Mouse (Mus musculus): Measurements from ENCODE around the gene Dennd1a.

Dennd1a gene

DNA sequence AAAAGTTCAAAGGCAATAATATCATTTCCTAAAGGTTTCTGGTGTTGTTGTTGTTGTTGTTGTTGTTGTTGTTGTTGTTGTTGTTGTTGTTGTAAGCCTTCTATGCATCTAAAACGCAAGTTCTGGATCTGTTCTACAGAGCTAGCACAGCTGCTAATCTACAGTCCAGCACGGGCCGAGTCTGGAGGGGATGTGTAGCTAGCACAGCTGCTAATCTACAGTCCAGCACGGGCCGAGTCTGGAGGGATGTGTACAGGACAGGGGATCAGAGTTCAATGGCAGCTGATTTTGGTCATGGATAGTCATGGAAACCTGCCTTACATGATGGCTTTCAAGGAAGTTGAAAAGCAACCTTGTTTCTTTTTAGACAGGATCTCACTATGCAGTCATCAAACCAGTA, 57.3 kb downstream of the Dennd1a start:
- no peak for DNase-seq (ENCODE audit: extremely low spot score, low spot score)

DNA sequence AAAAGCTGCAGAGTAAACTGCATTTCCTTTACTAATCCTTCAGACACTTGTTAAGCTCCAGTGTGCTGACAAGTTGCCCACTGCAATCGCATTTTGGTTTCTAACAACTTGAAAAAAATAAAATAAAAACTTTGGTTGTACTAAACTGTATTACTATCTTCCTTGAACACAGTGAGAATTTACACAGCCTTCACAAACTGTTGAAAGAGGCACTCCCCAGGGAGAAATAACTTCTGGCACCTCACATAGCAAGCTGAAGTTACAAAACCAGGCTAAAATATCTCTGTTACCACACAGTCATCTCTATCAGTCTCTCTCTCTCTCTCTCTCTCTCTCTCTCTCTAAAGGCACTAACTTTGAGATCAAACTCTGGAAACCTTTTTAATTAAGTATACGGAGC, 63.4 kb downstream of the Dennd1a start:
- DNase-seq (ENCODE audit: extremely low spot score, low spot score): no peak

DNA sequence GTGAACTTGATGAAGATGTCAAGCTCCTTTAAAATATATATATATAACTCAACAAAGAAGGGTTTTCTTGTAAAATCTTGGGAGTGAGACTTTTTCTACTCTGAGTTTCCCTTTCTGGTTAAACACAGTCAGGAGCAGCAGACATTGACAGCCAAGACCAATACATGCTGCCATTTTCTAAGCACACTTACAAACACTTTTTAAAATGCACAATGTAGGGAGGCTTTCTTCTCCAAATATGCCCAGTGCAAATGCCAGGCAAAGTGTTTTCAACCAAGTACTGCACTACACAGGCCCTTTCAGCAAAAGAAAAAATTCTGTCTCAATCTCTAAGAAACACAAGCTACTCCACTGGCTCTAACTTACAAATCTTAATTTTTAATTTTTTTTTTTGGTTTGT, 65.7 kb downstream of the Dennd1a start:
- DNase-seq (ENCODE audit: extremely low spot score, low spot score): no peak

DNA sequence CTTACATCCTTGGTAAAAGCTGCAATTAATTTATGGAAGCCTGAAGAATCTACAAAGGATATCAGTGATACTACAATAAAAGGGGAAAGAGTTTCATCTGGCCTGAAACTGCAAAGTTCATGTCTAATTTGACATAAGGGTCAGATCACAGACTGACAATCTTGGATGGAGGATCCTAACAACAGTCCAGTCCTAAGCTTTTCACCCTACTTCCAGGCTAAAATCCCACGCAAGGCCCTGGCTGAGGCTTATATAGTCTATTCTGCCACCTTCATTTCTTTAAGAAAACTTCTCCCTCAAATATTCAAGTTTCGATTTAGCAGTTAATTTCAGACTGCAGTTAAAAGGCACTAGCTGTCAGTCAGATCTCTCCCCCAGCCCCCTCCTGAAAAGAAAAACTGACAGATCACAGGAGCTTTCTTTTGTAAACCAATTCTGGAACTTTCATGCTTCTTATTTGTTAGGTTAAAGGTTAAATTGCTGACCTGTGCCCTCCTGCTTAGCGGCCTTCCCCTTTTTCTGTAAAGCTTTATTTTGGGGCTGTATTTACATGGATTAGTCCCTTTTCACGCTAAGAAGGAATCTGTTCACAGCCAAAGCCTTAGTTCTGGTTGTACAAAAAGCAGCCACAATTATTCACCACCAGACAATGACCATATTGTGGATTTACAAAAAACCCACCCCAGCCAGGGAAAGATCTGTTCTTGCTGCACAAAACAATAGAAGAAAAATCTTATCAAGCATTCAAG, 66.3 kb downstream of the Dennd1a start:
- peak; percentile 18 for DNase-seq (ENCODE audit: extremely low spot score, low spot score)

DNA sequence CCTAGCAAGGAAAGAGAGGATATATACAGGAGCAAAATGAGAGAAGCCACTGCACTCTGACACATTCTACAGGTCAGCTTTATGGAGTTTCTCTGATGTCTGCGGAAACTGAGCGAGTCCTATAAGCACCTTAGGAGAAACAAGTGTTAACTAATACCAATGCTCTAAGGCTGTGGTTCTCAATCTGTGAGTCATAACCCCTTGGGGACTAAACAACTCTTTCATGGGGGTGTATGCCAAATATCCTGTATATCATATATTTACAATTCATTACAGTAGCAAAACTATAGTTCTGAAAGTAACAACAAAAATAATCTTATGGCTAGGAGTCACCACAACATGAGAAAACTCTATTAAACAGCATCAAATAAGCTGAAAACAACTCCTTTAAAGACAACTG, 67.5 kb downstream of the Dennd1a start:
- no peak for DNase-seq (ENCODE audit: extremely low spot score, low spot score)

DNA sequence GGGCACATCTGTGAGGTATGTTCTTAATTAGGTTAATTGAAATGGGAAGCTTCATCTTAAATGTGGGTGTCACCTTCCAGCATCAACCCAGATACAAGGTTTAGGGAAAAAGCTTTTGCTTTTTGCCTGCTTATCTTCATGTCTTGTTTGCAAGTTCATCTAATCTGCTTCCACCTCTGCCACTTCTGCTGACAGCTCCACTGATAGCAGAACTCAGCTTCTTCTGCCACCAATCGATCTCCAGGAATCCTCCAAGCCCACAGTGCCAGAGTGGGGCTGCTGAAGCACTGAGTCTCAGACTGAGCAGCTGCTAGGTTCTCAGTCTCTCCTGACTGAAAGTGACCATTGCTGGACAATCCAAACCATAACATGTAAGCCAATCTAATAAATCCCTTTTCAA, 74.1 kb downstream of the Dennd1a start:
- DNase-seq (ENCODE audit: extremely low spot score, low spot score): no peak

DNA sequence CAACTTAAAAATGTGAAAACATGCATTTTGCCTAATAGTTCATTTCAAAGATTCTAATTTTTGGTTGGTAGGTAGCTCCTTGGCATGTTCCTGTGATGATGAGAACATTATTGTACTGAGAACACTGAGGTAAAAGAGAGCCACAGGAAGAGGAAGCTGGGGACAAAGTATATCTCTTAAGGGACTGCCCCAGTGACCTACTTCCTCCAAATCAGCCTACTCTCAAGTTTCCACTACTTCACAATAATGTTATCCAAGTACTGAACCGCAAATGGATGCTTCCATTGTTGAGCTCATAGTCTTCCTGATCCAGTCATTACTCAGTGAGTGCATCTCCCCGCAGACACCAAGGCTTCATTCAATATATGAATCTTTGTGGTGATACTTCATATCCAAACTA, 75.8 kb downstream of the Dennd1a start:
- DNase-seq (ENCODE audit: extremely low spot score, low spot score): no peak

DNA sequence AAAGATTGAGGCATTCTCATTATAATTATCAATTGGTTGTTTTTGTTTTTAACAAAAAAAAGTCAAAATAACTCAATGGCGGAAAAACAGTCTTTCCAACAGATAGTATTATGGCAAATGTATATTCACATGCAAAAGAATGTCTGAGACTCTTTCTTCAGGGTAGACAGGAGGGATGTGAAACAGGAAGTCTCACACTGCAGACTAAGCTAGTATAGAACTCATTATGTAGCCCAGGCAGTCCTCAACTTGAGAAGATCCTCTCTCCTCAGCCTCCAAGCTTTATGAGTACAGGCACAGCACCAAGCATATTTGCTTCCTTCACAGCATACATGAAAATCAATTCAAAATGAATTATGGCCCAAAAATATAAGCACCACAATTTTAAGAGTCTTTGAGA, 79.4 kb downstream of the Dennd1a start:
- no peak for DNase-seq (ENCODE audit: extremely low spot score, low spot score)

DNA sequence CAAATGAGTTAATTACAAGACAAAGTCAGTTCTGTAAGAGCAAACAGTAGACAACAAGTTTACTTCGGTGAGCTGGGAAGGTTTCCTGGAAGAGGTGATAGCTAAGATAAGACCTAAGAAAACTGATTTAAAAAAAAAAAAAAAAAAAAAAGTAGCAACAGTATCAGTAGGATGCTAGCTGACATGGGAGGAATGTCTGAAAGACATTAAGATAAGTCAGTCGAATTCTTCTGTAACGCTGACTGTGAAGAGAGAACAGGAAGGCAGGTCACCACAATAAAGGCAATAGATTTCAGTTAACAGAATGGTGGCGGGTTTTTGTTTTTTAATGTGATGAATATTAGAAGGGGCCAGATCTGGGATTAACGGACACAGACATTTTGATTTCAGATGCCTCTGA, 81.9 kb downstream of the Dennd1a start:
- no peak for DNase-seq (ENCODE audit: extremely low spot score, low spot score)

DNA sequence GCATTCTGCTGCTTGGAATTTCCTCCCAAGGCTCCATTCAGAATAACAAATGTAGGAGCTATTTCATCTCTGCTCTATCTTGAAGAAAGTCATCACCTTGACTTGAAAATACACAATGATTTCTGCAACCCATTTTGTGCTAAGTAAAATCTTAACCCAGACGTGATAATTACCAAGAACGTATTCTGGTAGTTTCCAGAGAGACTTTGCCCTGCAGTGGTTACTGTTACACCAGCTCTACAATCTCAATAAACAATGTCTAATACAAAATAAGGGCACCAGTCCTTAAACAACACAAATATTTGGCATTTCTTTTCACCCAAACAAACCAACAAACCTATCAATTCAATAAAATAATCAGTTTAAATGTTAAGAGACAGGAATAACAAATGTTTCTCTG, 82.5 kb downstream of the Dennd1a start:
- no peak for DNase-seq (ENCODE audit: extremely low spot score, low spot score)

DNA sequence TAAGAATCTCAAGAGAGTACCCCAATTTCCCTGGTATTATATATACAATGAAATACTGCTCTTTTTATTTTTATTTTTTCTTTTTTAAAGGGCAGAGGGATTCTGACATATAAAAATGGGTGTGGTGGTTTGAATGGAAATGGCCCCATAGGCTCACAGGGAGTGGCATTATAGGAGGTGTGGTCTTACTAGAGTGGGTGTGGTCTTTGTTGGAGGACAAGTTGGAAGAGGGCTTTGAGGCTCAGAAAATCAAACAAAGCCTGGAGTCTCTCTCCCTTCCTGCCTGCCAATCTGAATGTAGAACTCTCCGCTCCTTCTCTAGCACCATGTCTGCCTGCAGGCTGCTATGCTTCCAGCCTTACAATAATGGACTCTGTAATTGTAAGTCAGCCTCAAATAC, 89.1 kb downstream of the Dennd1a start:
- no peak for DNase-seq (ENCODE audit: extremely low spot score, low spot score)

DNA sequence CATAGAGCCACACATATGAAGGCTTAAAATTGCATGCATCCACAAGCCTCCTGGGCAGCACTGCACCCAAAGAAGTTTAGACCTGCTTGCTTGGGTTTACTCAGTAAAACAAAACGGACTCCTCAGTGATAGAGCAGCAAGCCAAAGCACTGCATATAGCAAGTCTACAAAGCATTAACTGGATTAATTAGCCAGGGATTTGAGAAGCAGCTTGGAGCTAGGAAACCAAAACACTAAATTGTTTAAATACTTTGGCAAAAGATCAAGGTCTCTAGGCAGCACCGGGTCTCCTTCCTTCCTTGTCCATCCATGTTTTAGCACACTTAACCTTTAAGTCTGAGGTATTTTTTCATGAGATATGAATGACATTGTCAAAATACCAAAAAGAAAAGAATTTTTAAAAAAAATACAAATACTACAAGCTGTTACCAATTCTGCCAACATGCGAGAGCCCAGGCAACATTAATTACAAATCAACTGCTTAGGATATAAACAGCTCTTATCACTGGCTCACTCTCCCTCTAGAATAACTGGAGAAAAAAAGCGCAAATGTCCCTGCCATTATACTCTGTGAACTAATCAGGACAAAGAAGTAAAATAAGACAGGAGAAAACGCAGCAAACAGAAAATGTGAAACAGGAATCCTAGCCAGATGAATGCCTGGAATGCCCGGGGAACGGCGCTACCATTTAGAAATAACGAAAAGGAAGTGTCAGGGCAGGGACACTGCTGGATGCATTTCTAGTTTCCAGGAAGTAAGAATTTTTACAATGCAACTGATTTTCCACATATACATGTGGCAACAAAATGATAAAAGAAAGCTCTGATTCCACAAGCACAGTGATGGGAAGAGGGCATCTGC, 90.8 kb downstream of the Dennd1a start:
- DNase-seq (ENCODE audit: extremely low spot score, low spot score): no peak

DNA sequence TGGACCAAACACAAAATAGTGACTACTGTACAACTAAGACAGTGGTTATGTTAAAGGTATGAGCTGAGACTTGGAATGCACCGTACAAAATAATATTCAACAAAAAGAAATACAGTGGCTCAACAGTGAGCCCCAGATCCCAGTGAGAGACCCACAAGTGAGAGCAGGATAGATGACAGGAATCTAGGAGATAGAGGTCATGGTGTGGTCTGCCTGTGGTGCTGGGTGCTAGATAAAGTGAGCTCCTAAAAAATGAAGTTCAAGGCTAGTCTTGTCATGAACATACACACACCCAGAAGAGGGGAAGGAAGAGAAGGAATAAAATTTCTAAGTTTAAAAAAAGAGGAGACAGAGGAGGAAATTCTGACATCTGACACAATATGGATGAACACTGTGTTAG, 95.2 kb downstream of the Dennd1a start:
- DNase-seq (ENCODE audit: extremely low spot score, low spot score): no peak

DNA sequence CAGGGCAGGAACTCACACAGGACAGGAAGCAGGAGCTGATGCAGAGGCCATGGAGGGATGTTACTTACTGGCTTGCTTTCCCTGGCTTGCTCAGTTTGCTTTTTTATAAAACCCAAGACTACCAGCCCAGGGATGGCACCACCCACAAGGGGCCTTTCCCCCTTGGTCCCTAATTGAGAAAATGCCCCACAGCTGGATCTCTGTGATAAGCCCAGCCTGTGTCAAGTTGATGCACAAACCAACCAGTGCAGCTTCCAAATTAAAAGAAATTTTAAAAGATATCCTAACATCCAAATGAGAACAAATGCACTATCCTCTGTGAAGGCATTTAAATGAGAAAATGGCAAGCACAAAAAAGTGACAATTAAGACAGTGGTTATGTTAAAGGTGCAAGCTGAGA, 95.6 kb downstream of the Dennd1a start:
- DNase-seq (ENCODE audit: extremely low spot score, low spot score): no peak

DNA sequence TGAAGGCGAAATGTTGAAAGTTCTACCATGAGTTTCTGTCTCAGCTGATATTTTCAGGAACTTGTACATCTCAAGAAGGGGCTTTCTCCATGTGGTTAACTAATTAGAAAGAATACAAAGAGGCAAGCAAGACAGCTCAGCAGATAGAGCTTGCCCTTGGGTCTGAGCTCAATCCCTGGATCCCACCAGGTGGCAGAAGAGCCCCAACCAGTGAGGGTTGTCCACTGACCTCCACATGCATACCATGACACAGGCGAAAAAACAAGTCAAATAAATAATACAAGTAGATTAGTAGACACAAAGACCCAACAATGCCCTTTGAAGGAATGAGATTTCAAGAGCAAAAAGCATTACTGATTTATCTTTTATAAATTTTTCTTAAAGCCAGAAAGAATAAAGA, 100.8 kb downstream of the Dennd1a start:
- no peak for DNase-seq (ENCODE audit: extremely low spot score, low spot score)

DNA sequence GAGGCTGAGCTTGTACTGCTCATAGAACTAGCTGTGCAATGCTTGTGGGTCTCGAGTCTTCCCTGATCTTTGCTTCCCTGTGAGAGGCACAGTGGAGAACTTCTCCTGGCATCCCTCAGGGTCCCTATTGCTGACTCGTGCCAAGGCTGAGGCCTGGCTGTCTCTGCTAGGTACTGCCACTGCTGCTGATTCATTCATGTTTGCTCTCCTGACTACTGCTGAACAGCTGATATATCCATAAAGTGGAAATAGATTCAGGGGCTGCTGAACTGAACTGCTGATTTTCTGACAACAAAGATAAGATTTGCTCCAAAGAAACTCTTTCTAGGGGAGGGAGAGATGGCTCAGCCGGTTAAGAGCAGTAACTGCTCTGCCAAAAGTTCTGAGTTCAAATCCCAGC, 102.2 kb downstream of the Dennd1a start:
- no peak for DNase-seq (ENCODE audit: extremely low spot score, low spot score)

DNA sequence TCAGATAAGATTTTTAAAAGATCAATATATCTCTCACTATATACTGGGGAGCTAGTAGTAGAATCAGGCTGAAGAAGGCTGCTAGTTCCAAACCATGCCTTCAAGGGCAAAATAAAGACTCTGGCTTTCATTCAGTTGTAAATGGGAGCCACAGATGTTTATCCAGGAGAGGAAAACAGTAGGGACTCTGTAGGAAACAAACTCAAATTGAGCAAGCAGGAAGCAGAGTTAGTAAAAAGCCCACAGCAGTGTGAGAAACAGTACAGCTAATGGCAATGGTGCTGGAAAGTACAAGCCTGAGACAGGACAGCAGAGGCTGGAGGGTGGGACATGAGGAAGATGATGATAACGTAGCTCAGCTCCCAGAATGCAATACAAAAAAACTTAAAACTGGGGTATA, 103.3 kb downstream of the Dennd1a start:
- no peak for DNase-seq (ENCODE audit: extremely low spot score, low spot score)

DNA sequence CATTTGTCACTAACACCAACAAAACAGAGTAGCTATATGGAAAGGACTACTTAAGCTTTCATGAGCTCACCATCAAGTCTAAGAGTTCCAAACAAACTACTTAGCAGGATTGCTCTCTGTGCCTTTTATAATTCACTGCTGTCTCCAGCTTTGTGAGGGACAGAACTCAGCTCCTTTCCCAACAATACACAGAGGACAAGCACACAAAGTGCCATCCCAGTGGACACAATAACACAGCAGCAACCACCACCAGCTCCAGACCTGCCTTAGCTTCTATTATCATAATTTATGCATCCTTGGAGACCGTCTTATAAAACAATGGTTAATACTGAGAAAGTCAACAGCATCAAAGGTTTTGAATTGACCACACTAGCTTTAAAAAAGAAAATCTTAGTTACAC, 104.9 kb downstream of the Dennd1a start:
- no peak for DNase-seq (ENCODE audit: extremely low spot score, low spot score)

DNA sequence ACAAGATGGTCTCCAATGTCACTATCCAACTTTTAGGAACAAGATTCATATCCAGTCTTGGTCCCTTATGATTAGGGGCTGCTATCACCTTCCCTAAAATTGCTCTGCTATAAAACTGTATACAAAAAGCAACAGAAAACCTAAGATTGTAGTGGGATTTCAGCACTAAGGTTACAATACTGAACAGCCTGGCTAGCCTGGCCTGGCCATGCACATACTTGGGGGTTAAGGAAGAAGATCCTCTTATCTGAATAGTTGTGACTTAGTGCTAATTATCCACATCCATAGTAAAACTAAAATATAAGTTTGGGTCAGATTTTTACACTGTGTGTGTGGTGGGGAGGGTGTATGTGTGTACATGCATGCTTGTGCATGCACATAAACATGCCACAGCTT, 109.6 kb downstream of the Dennd1a start:
- DNase-seq (ENCODE audit: extremely low spot score, low spot score): no peak

DNA sequence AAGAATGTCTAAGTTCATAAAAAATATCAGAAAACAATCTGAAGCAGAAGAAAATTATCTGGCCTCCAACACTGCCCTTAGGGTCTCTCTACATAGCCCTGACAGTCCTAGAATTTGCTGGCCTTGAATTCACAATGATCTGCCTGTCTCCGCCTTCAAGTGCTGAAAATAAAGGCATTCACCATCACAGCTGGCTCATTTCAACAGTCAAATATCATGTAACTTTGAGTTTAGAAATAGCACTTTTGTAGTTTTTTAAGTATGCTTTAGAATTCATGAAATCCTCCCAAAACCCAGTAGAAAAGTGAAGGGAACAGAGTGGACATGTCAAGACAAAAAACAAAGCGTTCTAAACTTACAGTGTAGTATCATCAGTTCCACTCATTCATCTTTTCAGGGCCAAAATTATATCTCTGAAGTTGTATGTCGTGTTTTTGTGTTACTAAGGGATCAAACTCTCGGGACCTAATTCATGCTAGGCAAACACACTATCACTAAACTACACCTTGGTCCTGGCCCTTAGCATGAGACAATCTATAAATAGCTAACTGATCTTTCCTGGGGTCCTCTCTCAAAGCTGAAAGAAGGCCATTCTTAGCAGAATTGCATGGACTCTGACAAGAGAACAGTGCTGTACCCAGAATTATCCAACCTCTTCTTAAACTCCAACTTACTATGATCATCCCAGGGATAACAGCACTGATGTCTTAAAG, 110.2 kb downstream of the Dennd1a start:
- no peak for DNase-seq (ENCODE audit: extremely low spot score, low spot score)

DNA sequence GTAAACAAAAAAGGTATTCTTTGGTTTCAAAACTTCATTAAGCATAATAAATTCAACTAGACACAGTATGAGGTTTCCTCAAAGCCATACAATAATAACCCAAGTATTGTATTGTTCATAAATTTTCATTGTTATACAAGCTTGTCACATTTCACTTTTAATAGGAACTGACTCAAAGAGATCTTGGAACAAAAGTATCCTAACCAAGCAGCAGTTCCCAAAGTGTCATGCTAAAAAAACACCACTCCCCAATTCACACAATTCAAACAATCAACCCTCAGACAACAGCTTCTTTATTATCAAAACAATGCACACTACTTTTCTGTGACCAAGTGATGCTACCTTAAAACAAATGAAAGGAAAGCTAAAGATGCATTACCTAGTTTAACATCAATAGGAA, 111.9 kb downstream of the Dennd1a start:
- DNase-seq (ENCODE audit: extremely low spot score, low spot score): no peak

DNA sequence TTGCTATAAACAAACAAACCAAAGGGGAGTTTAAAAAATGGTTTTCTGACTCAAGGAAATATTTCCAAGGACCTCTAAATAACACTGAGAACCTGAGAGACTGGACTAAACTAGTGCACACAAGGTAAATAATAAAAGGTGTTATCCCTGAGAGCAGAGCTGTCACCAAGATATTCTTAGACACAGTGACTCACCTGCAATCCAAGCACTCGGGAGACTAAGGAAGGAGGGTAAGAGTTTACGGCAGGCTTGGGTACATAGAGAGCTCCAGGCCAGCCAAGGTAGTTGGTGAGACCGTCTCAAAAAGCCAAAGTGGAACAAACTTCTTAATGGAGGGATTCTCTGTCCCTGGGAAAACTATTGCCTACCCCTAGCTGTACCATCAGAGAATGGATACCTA, 118.6 kb downstream of the Dennd1a start:
- DNase-seq (ENCODE audit: extremely low spot score, low spot score): no peak

All from neural tube, embryonic 10.5 days (tissue).